Comparison of ENCODE assay signal across 8 mouse cellular contexts in the genomic region with DNA sequence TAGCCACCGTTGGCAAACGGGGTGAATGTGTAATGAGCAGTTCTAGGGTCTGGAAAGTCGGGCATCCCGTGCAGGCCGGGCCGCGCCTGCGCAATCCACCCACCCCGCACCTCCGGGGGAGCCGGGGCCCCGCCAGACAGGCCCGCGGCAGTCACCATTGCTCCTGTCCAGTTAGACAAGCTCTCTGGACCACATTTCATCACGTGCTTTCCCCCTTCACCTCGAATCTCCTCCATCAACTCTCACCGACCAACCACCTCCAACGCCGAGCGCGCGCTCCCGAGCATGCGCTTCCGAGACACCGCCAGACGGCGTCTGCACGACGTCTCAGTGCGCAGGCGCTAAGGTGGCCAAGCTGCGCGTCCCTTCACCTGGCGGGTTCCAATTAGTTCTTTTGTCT. TPM values are rescaled to one million over a fixed set of nuclear protein-coding genes. Genes with fewer than 3 reads are reported as not detected.
DNase-seq lines count a peak whose midpoint lies in the region; ATAC-seq lines count a peak whose summit lies in the region.

A gene (minus strand): TSS at position 281 of the 400 bp plus-strand sequence.

- peak; percentile 86 for ATAC-seq in heart, embryonic 15.5 days (replicated peaks; ENCODE audit: insufficient number of reproducible peaks, insufficient read depth, low FRiP score, low read depth)
- peak; percentile 89 for ATAC-seq in liver, embryonic 12.5 days
- ATAC-seq in stomach, embryonic 14.5 days (ENCODE audit: insufficient number of reproducible peaks, insufficient read depth, low FRiP score, low read depth) = peak; percentile 88

- H3K36me3 ChIP-seq in forebrain, embryonic 10.5 days (replicated peaks) = peaks cover 27% of the 10 kb centered on the region
- H3K36me3 ChIP-seq in heart, embryonic 15.5 days = 0 out of 2 replicates have a peak, but pooled peaks cover 4% of the 10 kb centered on the region
- peaks cover 30% of the 10 kb centered on the region for H3K36me3 ChIP-seq in liver, embryonic 12.5 days
- 0 out of 2 replicates have a peak, but pooled peaks cover 4% of the 10 kb centered on the region for H3K36me3 ChIP-seq in stomach, embryonic 14.5 days (ENCODE audit: control insufficient read depth, insufficient read depth, low read length)

- under 1% methylated on average over 35 of the region's 35 CpGs for WGBS in forebrain, embryonic 10.5 days
- 1% methylated on average over 35 of the region's 35 CpGs for WGBS in heart, embryonic 15.5 days
- 3% methylated on average over 35 of the region's 35 CpGs for WGBS in liver, embryonic 12.5 days (ENCODE audit: insufficient replicate concordance)
- WGBS in stomach, embryonic 14.5 days = 1% methylated on average over 35 of the region's 35 CpGs

- H3K9ac ChIP-seq in heart, embryonic 15.5 days = peak within 1 kb of the TSS; percentile 68
- H3K9ac ChIP-seq in liver, embryonic 12.5 days = peak within 1 kb of the TSS; percentile 75
- H3K9ac ChIP-seq in stomach, embryonic 14.5 days (replicated peaks; ENCODE audit: low read depth, low read length) = peak within 1 kb of the TSS; percentile 67

- no peaks in the 10 kb centered on the region; the same call in 1 of the 2 replicates for H3K9me3 ChIP-seq in forebrain, embryonic 10.5 days
- H3K9me3 ChIP-seq in heart, embryonic 15.5 days (replicated peaks) = no peaks in the 10 kb centered on the region
- no peaks in the 10 kb centered on the region for H3K9me3 ChIP-seq in liver, embryonic 12.5 days (replicated peaks)
- H3K9me3 ChIP-seq in stomach, embryonic 14.5 days (ENCODE audit: control insufficient read depth, low read depth, low read length) = no peaks in the 10 kb centered on the region

- H3K4me1 ChIP-seq in brown adipose tissue, adult 24 weeks (ENCODE audit: control insufficient read depth, insufficient read depth, insufficient read length, low read length) = no peaks in the 10 kb centered on the region
- peaks cover 13% of the 10 kb centered on the region for H3K4me1 ChIP-seq in forebrain, embryonic 10.5 days
- H3K4me1 ChIP-seq in heart, embryonic 15.5 days (replicated peaks) = 0 out of 2 replicates have a peak, but pooled peaks cover 2% of the 10 kb centered on the region
- peaks cover 33% of the 10 kb centered on the region for H3K4me1 ChIP-seq in liver, embryonic 12.5 days
- H3K4me1 ChIP-seq in stomach, embryonic 14.5 days (ENCODE audit: control insufficient read depth, insufficient read depth, low read length) = peaks cover 4% of the 10 kb centered on the region; the same call in 1 of the 2 replicates

- no peak within 1 kb of the TSS for H3K27ac ChIP-seq in brown adipose tissue, adult 24 weeks (replicated peaks; ENCODE audit: low read depth, low read length)
- peak within 1 kb of the TSS; percentile 92 for H3K27ac ChIP-seq in forebrain, embryonic 10.5 days
- H3K27ac ChIP-seq in heart, embryonic 15.5 days = peak within 1 kb of the TSS; percentile 71
- peak within 1 kb of the TSS; percentile 75 for H3K27ac ChIP-seq in liver, embryonic 12.5 days
- peak within 1 kb of the TSS; percentile 72 for H3K27ac ChIP-seq in stomach, embryonic 14.5 days (ENCODE audit: low read length)

- peak; percentile 90 for DNase-seq in CD4-positive helper T cell, adult 2 months (ENCODE audit: low read depth, low spot score)
- peak; percentile 83 for DNase-seq in forebrain, embryonic 10.5 days (ENCODE audit: extremely low spot score, low spot score)
- peak; percentile 91 for DNase-seq in kidney, postnatal 14 days
- peak; percentile 85 for DNase-seq in natural killer cell, adult 2 months (ENCODE audit: low spot score in 2 of 2)

- H3K4me2 ChIP-seq in heart, embryonic 15.5 days = peak within 1 kb of the TSS; percentile 73
- peak within 1 kb of the TSS; percentile 77 for H3K4me2 ChIP-seq in liver, embryonic 12.5 days
- peak within 1 kb of the TSS; percentile 53 for H3K4me2 ChIP-seq in stomach, embryonic 14.5 days (replicated peaks; ENCODE audit: low read depth, low read length)

- H3K4me3 ChIP-seq in brown adipose tissue, adult 24 weeks (ENCODE audit: insufficient read depth, low read depth, low read length) = peak within 1 kb of the TSS; percentile 95
- peak within 1 kb of the TSS; percentile 65 for H3K4me3 ChIP-seq in forebrain, embryonic 10.5 days
- H3K4me3 ChIP-seq in heart, embryonic 15.5 days = peak within 1 kb of the TSS; percentile 71
- H3K4me3 ChIP-seq in liver, embryonic 12.5 days = peak within 1 kb of the TSS; percentile 76
- H3K4me3 ChIP-seq in stomach, embryonic 14.5 days (ENCODE audit: low read depth, low read length) = peak within 1 kb of the TSS; percentile 51

- no peaks in the 10 kb centered on the region for H3K27me3 ChIP-seq in forebrain, embryonic 10.5 days (ENCODE audit: poor library complexity, severe bottlenecking)
- H3K27me3 ChIP-seq in heart, embryonic 15.5 days = no peaks in the 10 kb centered on the region
- no peaks in the 10 kb centered on the region for H3K27me3 ChIP-seq in liver, embryonic 12.5 days (replicated peaks)
- H3K27me3 ChIP-seq in stomach, embryonic 14.5 days (ENCODE audit: control insufficient read depth, insufficient read depth, low read length) = no peaks in the 10 kb centered on the region

RNA-seq across cellular contexts. Expression of the gene that starts here (rescaled TPM):
- 6.5 and 8.5 TPM in 2 replicates for polyA plus RNA-seq in brown adipose tissue, adult 24 weeks (2012; ENCODE audit: insufficient read depth, insufficient read length, missing spikeins)
- 8.7 and 9.4 TPM in 2 replicates for polyA plus RNA-seq in forebrain, embryonic 10.5 days (2016; fragmentation: Nextera tagmentation; extraction: Ambion mirVana)
- 6.2 and 6.4 TPM in 2 replicates for polyA plus RNA-seq in heart, embryonic 15.5 days (2015; fragmentation: Nextera tagmentation; extraction: Ambion mirVana)
- 4.0 and 4.4 TPM in 2 replicates for polyA plus RNA-seq in liver, embryonic 12.5 days (2016; fragmentation: Nextera tagmentation; extraction: Ambion mirVana)
- 9.0 and 9.8 TPM in 2 replicates for polyA plus RNA-seq in stomach, embryonic 14.5 days (2014; fragmentation: Nextera tagmentation; extraction: Ambion mirVana)
